Mouse (Mus musculus) lung, postnatal 36 days (tissue): ENCODE data around the gene Etv3.

Experiments
- DNase-seq: peaks from one replicate; pipeline ENCODE4 v3.0.0; 2022; ENCODE audit warnings: mixed read lengths

Etv3 gene

GRCm38 (mm10) chr3:87560156-87560555 is 34.9 kb downstream of the Etv3 start:
- peak; percentile 11 for DNase-seq

- DNase-seq: no peak
Observed at GRCm38 (mm10) chr3:87561434-87561833, 36.2 kb downstream of the Etv3 start.

GRCm38 (mm10) chr3:87562370-87562769 is 37.2 kb downstream of the Etv3 start:
- DNase-seq: peak; percentile 93

- DNase-seq: no peak
Observed at GRCm38 (mm10) chr3:87563466-87563865, 38.3 kb downstream of the Etv3 start.

- DNase-seq: no peak
Observed at GRCm38 (mm10) chr3:87565623-87566022, 40.4 kb downstream of the Etv3 start.

GRCm38 (mm10) chr3:87566066-87566465 is 40.9 kb downstream of the Etv3 start:
- peak; percentile 88 for DNase-seq

GRCm38 (mm10) chr3:87567497-87567896 is 42.3 kb downstream of the Etv3 start:
- DNase-seq: no peak

- DNase-seq: no peak
Observed at GRCm38 (mm10) chr3:87568681-87569080, 43.5 kb downstream of the Etv3 start.

GRCm38 (mm10) chr3:87575766-87576165 is 50.6 kb downstream of the Etv3 start:
- no peak for DNase-seq

GRCm38 (mm10) chr3:87582259-87582658 is 57.1 kb downstream of the Etv3 start:
- DNase-seq: no peak
